Mouse (Mus musculus) B cell, adult 67 days (primary cell): ENCODE results near the gene Pla2g2d. TPM values are rescaled to one million over a fixed set of nuclear protein-coding genes. Genes with fewer than 3 reads are reported as not detected.

Experiments
- total RNA-seq, 2 experiments: library from RNA; stranded (reverse); gene quantifications; 4 replicates each; pipeline ENCODE4 v1.2.4; 2023

Pla2g2d gene
- total RNA-seq: under 1 TPM in 1 of 2 experiments, not detected in 1; 0.70 TPM

DNA sequence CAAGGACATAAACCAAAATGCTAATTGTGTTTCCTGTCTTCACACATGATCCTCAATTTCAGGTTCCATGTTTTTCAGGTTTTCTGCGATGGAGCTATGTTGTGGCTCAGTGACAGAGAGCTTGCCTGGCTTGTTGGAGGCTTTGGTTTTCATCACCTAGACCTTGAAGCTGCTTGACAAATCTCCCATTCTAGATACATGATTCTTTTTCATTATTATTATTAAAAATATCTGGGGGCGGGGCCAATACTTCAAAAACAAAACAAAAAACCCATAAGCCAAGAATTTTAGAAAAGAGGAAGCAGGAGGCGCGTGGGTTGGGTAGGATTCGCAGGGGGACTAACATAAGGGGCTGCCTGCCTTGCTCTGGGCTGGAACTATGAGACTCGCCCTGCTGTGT lies at the start of gene Pla2g2d:
Gene Pla2g2d (plus strand): TSS at position 301 of the 400 bp plus-strand sequence.

DNA sequence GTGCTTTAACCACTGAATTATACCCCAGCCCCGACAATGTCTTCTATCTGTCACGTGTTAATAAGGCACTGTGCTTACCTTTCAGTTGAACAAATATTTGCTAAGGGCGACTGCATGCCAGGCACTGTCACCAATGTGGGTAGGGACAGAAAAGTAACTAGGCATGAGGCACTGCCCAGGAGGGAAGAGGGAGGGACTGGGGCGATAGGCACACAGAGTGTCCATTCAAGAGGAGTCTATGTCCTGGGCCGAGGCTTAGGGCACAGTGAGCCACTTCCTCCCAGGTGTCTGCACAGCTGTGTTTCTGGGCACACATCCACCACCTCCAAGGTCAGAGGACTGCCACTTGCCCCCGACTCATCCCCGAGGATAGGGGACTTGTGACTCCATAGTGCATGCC lies 38.5 kb upstream of the Pla2g2d start, which contains the start of gene Ubxn10:
Gene Ubxn10 (minus strand): TSS at position 137 of the 400 bp plus-strand sequence.

DNA sequence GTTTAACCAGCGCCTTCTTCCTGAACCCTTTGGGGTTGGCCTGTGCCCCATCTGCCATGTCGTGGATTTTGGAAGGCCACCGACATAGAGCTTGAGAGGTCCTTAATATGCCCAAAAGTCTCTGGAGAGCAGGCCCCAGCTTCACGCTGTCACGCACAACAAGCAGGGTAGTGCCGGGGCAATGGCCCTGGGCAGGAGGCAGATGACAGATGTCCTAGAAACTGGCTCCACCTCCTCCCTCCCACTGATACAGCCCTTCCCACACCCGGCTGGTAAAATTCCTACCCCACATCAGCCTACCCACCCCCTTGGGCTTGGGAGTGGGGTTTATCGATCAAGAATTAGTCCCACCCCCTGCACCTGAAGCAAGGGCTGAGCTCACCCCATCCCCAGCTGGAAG lies 18.1 kb upstream of the Pla2g2d start, which contains the start of gene Pla2g2f:
Gene Pla2g2f (minus strand): TSS at position 211 of the 400 bp plus-strand sequence.

Other genes with a start within 250 kb of the Pla2g2d start
- gene Vwa5b1, start 139.9 kb upstream of the Pla2g2d start, total RNA-seq: not detected
- gene Pla2g2c, start 50.9 kb upstream of the Pla2g2d start, total RNA-seq: not detected
- gene Ubxn10, start 38.6 kb upstream of the Pla2g2d start, total RNA-seq: not detected
- gene Pla2g2f, start 18.1 kb upstream of the Pla2g2d start, total RNA-seq: not detected
- not detected for gene Pla2g5, start 87.7 kb downstream of the Pla2g2d start, total RNA-seq
- gene Gm13030, start 98.2 kb downstream of the Pla2g2d start, total RNA-seq: not detected
- not detected for gene Pla2g2e, start 102.2 kb downstream of the Pla2g2d start, total RNA-seq
- gene Otud3, start 138.2 kb downstream of the Pla2g2d start, total RNA-seq: 10 to 100 TPM in 1 of 2 experiments, 1 to 10 TPM in 1; 10.0 to 11.5 TPM
- not detected for gene Rnf186, start 191.4 kb downstream of the Pla2g2d start, total RNA-seq
- gene Tmco4, start 197.2 kb downstream of the Pla2g2d start, total RNA-seq: 10 to 100 TPM; 36.7 to 40.3 TPM